In genomic region chr14:20970927-20971326, GRCm38 (mm10) we compare ENCODE assay signal across 11 mouse cellular contexts. TPM values are rescaled to one million over a fixed set of nuclear protein-coding genes. Genes with fewer than 3 reads are reported as not detected.
DNase-seq lines count a peak whose midpoint lies in the region; ATAC-seq and TF ChIP-seq lines count a peak whose summit lies in the region.
"Had no signal": no experiment of that assay in that cellular context is flagged by ENCODE, and none has a peak within 500 bp of the region (broad histone marks: within the 10 kb centered on the region; RNA-seq: fewer than 3 reads in every experiment).

No protein-coding gene starts in this region.

- no peak for ATAC-seq in intestine, postnatal 0 days
- ATAC-seq in inflammation-experienced regulatory T-cells, adult 6 months = no peak

- H3K4me3 ChIP-seq in intestine, postnatal 0 days (ENCODE audit: low read depth, low read length) = no peak overlapping the region

- H3K4me1 ChIP-seq in intestine, postnatal 0 days (replicated peaks; ENCODE audit: control insufficient read depth, insufficient read depth, low read length) = no peaks in the 10 kb centered on the region; the same call in 1 of the 2 replicates

- no peak overlapping the region for H3K27ac ChIP-seq in intestine, postnatal 0 days (ENCODE audit: low read depth, low read length)
- H3K27ac ChIP-seq: kidney, postnatal 0 days had no signal

- no peaks in the 10 kb centered on the region for H3K9me3 ChIP-seq in intestine, postnatal 0 days (ENCODE audit: control insufficient read depth)

- H3K9ac ChIP-seq in intestine, postnatal 0 days (ENCODE audit: low read depth, low read length) = no peak overlapping the region

- no peak for TF ChIP-seq CTCF in intestine, postnatal 0 days (IDR thresholded peaks at IDR 0.05; ENCODE audit: low read depth)

- H3K4me2 ChIP-seq in intestine, postnatal 0 days (replicated peaks; ENCODE audit: low read depth) = no peak overlapping the region

- WGBS in intestine, postnatal 0 days = 91% methylated on average over 9 of the region's 9 CpGs

- no peaks in the 10 kb centered on the region for H3K27me3 ChIP-seq in intestine, postnatal 0 days (replicated peaks; ENCODE audit: control insufficient read depth, insufficient read depth, low read length)

- 0 out of 2 replicates have a peak, but pooled peaks cover 3% of the 10 kb centered on the region for H3K36me3 ChIP-seq in intestine, postnatal 0 days (ENCODE audit: control insufficient read depth, insufficient read depth)

- DNase-seq in heart, adult 11 months = peak; percentile 92
- DNase-seq in heart, adult 8-10 months (ENCODE audit: low spot score) = no peak
- peak; percentile 61 for DNase-seq in brain, embryonic 18.5 days (ENCODE audit: low read depth, low spot score)
- DNase-seq in frontal cortex, postnatal 14 days (ENCODE audit: low spot score in 2 of 2) = peak; percentile 13 to 22
- DNase-seq in layer of hippocampus, postnatal 36 days = peak; percentile 65 to 66
- no peak for DNase-seq in kidney, postnatal 36 days
- DNase-seq: lung, adult 18-20 months; thymus, adult 2 months had no signal

RNA-seq across cellular contexts. Expression of gene Vcl, which starts 41.7 kb away (rescaled TPM):
- 100 to 1,000 TPM in 3 of 4 experiments, 10 to 100 TPM in 1; 91.8 to 108 (median 105) TPM for total RNA-seq in heart, adult 8-10 months (2022)
- 10 to 100 TPM; 30.5 to 36.1 TPM for total RNA-seq in layer of hippocampus, postnatal 36 days (2021)
- polyA plus RNA-seq in intestine, postnatal 0 days (2015; fragmentation: Nextera tagmentation; extraction: Ambion mirVana) = 33.8 and 33.9 TPM in 2 replicates
- 1 to 10 TPM; 1.1 to 2.8 (median 1.6) TPM for polyA plus RNA-seq in inflammation-experienced regulatory T-cells, adult 6 months (2017; shearing (Covaris generic))

Comparison
In these comparisons a context has a peak if more than half of its experiments do, and no peak if none do; other contexts are left out.
1. DNase-seq: peak in heart, adult 11 months (single experiment), brain, embryonic 18.5 days (single experiment), frontal cortex, postnatal 14 days (2 of 2) and layer of hippocampus, postnatal 36 days (2 of 2); none in heart, adult 8-10 months (single experiment) and kidney, postnatal 36 days (0 of 2).